Mouse (Mus musculus) myocyte (in vitro differentiated cells): ENCODE results near the gene Max. TPM values are rescaled to one million over a fixed set of nuclear protein-coding genes. Genes with fewer than 3 reads are reported as not detected.

ENCODE experiments used
- H3K27me3 ChIP-seq: one replicate; pipeline ENCODE4 v1.6.1; 2011; ENCODE audit not compliant: control insufficient read depth, insufficient read depth, insufficient read length
- H3K36me3 ChIP-seq: one replicate; pipeline ENCODE4 v1.6.1; 2011; ENCODE audit not compliant: control insufficient read depth, insufficient read depth
- H3K4me2 ChIP-seq: one replicate; pipeline ENCODE4 v1.6.1; 2011; ENCODE audit warnings: low read depth, control low read depth
- H3K4me3 ChIP-seq: one replicate; pipeline ENCODE4 v1.5.1; 2011; ENCODE audit warnings: mild to moderate bottlenecking, control low read depth, moderate library complexity
- H3K79me2 ChIP-seq: one replicate; pipeline ENCODE4 v1.6.1; 2011; ENCODE audit not compliant: control insufficient read depth, insufficient read depth
- H3ac ChIP-seq: one replicate; pipeline ENCODE4 v1.6.1; 2011; ENCODE audit not compliant: control insufficient read depth, insufficient read length
- CEBPB ChIP-seq: IDR thresholded peaks from 2 replicates; pipeline ENCODE4 v1.6.1; 2011; ENCODE audit warnings: mild to moderate bottlenecking, moderate library complexity; ENCODE audit not compliant: poor library complexity, insufficient read depth, severe bottlenecking
- E2F4 ChIP-seq: IDR thresholded peaks from one replicate; pipeline ENCODE4 v1.6.1; 2011; ENCODE audit warnings: mild to moderate bottlenecking, control low read depth, moderate library complexity; ENCODE audit not compliant: insufficient read depth
- MAX ChIP-seq: IDR thresholded peaks from one replicate; pipeline ENCODE4 v1.6.1; 2011; ENCODE audit warnings: low read depth, mild to moderate bottlenecking, control low read depth
- MYOD1 ChIP-seq, 3 experiments: IDR thresholded peaks; one replicate each; pipeline ENCODE4 v1.6.1; 2011; ENCODE audit warnings: control low read depth in 2 of 3, low read depth in 2 of 3, mild to moderate bottlenecking in 2 of 3, moderate library complexity in 1 of 3; ENCODE audit not compliant: insufficient read length in 2 of 3, control insufficient read depth in 1 of 3
- MYOG ChIP-seq, 3 experiments: IDR thresholded peaks; one replicate each; pipeline ENCODE4 v1.6.1; 2011; ENCODE audit warnings: control low read depth in 2 of 3, low read depth in 2 of 3, mild to moderate bottlenecking in 2 of 3; ENCODE audit not compliant: insufficient read length in 2 of 3, control insufficient read depth in 1 of 3, insufficient read depth in 1 of 3
- POLR2A ChIP-seq: IDR thresholded peaks from one replicate; pipeline ENCODE4 v1.6.1; 2011; ENCODE audit warnings: low read depth, mild to moderate bottlenecking, control low read depth, moderate library complexity; ENCODE audit not compliant: insufficient read length
- POLR2AphosphoS2 ChIP-seq: IDR thresholded peaks from one replicate; pipeline ENCODE4 v1.6.1; 2011; ENCODE audit warnings: low read depth, control low read depth; ENCODE audit not compliant: insufficient read length
- REST ChIP-seq: IDR thresholded peaks from one replicate; pipeline ENCODE4 v1.6.1; 2011; ENCODE audit warnings: mild to moderate bottlenecking, control low read depth, moderate library complexity; ENCODE audit not compliant: insufficient read depth, insufficient read length
- SRF ChIP-seq: IDR thresholded peaks from one replicate; pipeline ENCODE4 v1.6.1; 2011; ENCODE audit warnings: low read depth; ENCODE audit not compliant: control insufficient read depth, insufficient read length
- TCF12 ChIP-seq: IDR thresholded peaks from one replicate; pipeline ENCODE4 v1.6.1; 2011; ENCODE audit warnings: mild to moderate bottlenecking, control low read depth; ENCODE audit not compliant: poor library complexity, insufficient read depth, severe bottlenecking
- TCF3 ChIP-seq: IDR thresholded peaks from one replicate; pipeline ENCODE4 v1.6.1; 2011; ENCODE audit warnings: low read depth, control low read depth; ENCODE audit not compliant: insufficient read length
- USF1 ChIP-seq: IDR thresholded peaks from one replicate; pipeline ENCODE4 v1.6.1; 2011; ENCODE audit warnings: low read depth, mild to moderate bottlenecking, control low read depth, moderate library complexity
- polyA plus RNA-seq: library from polyadenylated mRNA; unstranded; fragments of >200 nt; fragmentation: generic; extraction: Trizol; gene quantifications from one replicate; pipeline ENCODE4 v1.2.1, GENCODE M21; 2012; ENCODE audit warnings: missing spikeins

Gene Max
- polyA plus RNA-seq, 1 experiment = 33.6 TPM

GRCm38 (mm10) chr12:76947487-76947886, 14.5 kb downstream of the Max start:
- Histone ChIP-seq H3K79me2 (peaks cover 8% of the 10 kb centered on the region), H3K4me2 (no peak overlapping the region), H3K36me3 (peaks cover 58% of the 10 kb centered on the region), H3ac (no peak overlapping the region), H3K27me3 (no peaks in the 10 kb centered on the region), H3K4me3 (no peak overlapping the region)
- TF ChIP-seq POLR2A (no peak), CEBPB (no peak), SRF (no peak), USF1 (no peak), E2F4 (no peak), POLR2AphosphoS2 (no peak), MYOD1 (IDR thresholded peaks at IDR 0.05; ENCODE audit: control insufficient read depth in 1 of 3, insufficient read length in 2 of 3, low read depth in 2 of 3) (no peak), MAX (no peak), REST (no peak), TCF3 (no peak), MYOG (IDR thresholded peaks at IDR 0.05; ENCODE audit: control insufficient read depth in 1 of 3, insufficient read depth in 1 of 3, insufficient read length in 2 of 3, low read depth in 2 of 3) (no peak), TCF12 (no peak)

- no peak overlapping the region for H3K4me2 ChIP-seq
- H3ac ChIP-seq = no peak overlapping the region
- H3K27me3 ChIP-seq = no peaks in the 10 kb centered on the region
- no peak for TF ChIP-seq CEBPB
- TF ChIP-seq USF1 = no peak
- no peak for TF ChIP-seq MYOD1 (IDR thresholded peaks at IDR 0.05; ENCODE audit: control insufficient read depth in 1 of 3, insufficient read length in 2 of 3, low read depth in 2 of 3)
- no peak for TF ChIP-seq REST
- TF ChIP-seq E2F4 = no peak
- TF ChIP-seq SRF = no peak
- no peak for TF ChIP-seq POLR2AphosphoS2
- TF ChIP-seq POLR2A = no peak
- no peak for TF ChIP-seq MYOG (IDR thresholded peaks at IDR 0.05; ENCODE audit: control insufficient read depth in 1 of 3, insufficient read depth in 1 of 3, insufficient read length in 2 of 3, low read depth in 2 of 3)
- TF ChIP-seq TCF3 = no peak
- TF ChIP-seq TCF12 = no peak
- no peak for TF ChIP-seq MAX
- H3K36me3 ChIP-seq = peaks cover 68% of the 10 kb centered on the region
- no peaks in the 10 kb centered on the region for H3K79me2 ChIP-seq
- H3K4me3 ChIP-seq = no peak overlapping the region
Measured at GRCm38 (mm10) chr12:76943466-76943865, 18.5 kb downstream of the Max start.

GRCm38 (mm10) chr12:76943046-76943445, 19.0 kb downstream of the Max start:
- no peak overlapping the region for H3K4me2 ChIP-seq
- TF ChIP-seq TCF3 = no peak
- no peak for TF ChIP-seq POLR2AphosphoS2
- no peak for TF ChIP-seq REST
- TF ChIP-seq USF1 = no peak
- no peak for TF ChIP-seq POLR2A
- no peak for TF ChIP-seq CEBPB
- TF ChIP-seq MAX = no peak
- TF ChIP-seq MYOG (IDR thresholded peaks at IDR 0.05; ENCODE audit: control insufficient read depth in 1 of 3, insufficient read depth in 1 of 3, insufficient read length in 2 of 3, low read depth in 2 of 3) = no peak
- no peak for TF ChIP-seq MYOD1 (IDR thresholded peaks at IDR 0.05; ENCODE audit: control insufficient read depth in 1 of 3, insufficient read length in 2 of 3, low read depth in 2 of 3)
- TF ChIP-seq TCF12 = no peak
- TF ChIP-seq SRF = no peak
- no peak for TF ChIP-seq E2F4
- H3K4me3 ChIP-seq = no peak overlapping the region
- H3K79me2 ChIP-seq = no peaks in the 10 kb centered on the region
- no peak overlapping the region for H3ac ChIP-seq
- no peaks in the 10 kb centered on the region for H3K27me3 ChIP-seq
- peaks cover 68% of the 10 kb centered on the region for H3K36me3 ChIP-seq

- Histone ChIP-seq H3K79me2 (no peaks in the 10 kb centered on the region), H3ac (no peak overlapping the region), H3K4me3 (no peak overlapping the region), H3K36me3 (peaks cover 68% of the 10 kb centered on the region), H3K4me2 (no peak overlapping the region), H3K27me3 (no peaks in the 10 kb centered on the region)
- TF ChIP-seq POLR2AphosphoS2 (no peak), TCF3 (no peak), TCF12 (no peak), E2F4 (no peak), POLR2A (no peak), USF1 (no peak), CEBPB (no peak), MAX (no peak), SRF (no peak), MYOG (IDR thresholded peaks at IDR 0.05; ENCODE audit: control insufficient read depth in 1 of 3, insufficient read depth in 1 of 3, insufficient read length in 2 of 3, low read depth in 2 of 3) (no peak), MYOD1 (IDR thresholded peaks at IDR 0.05; ENCODE audit: control insufficient read depth in 1 of 3, insufficient read length in 2 of 3, low read depth in 2 of 3) (no peak), REST (no peak)
Measured at GRCm38 (mm10) chr12:76942476-76942875, 19.5 kb downstream of the Max start.
